Mouse (Mus musculus): ENCODE measurements around the gene Ccdc138. TPM values are rescaled to one million over a fixed set of nuclear protein-coding genes. Genes with fewer than 3 reads are reported as not detected.

Ccdc138 gene
- polyA plus RNA-seq (2012; ENCODE audit: low replicate concordance), result 0.40 and 0.43 TPM in 2 replicates

GRCm38 (mm10) chr10:58497320-58498284, at the start of gene Ccdc138:
Gene Ccdc138 (plus strand): TSS chr10:58497948.

Other genes with a start within 250 kb of the Ccdc138 start
- gene Gcc2, start 242.5 kb upstream of the Ccdc138 start, polyA plus RNA-seq (2012; ENCODE audit: low replicate concordance), result 4.0 and 10.8 TPM in 2 replicates
- 0.90 and 2.9 TPM in 2 replicates for gene Lims1, start 174.5 kb upstream of the Ccdc138 start, polyA plus RNA-seq (2012; ENCODE audit: low replicate concordance)
- gene Ranbp2, start 51.0 kb upstream of the Ccdc138 start, polyA plus RNA-seq (2012; ENCODE audit: low replicate concordance), result 1.8 and 7.5 TPM in 2 replicates
- not detected in 2 replicates for gene Edar, start 177.7 kb downstream of the Ccdc138 start, polyA plus RNA-seq (2012; ENCODE audit: low replicate concordance)
- not detected in 2 replicates for gene Gm17542, start 220.3 kb downstream of the Ccdc138 start, polyA plus RNA-seq (2012; ENCODE audit: low replicate concordance)

All from leukemia stem cell, adult 10-12 weeks (primary cell).